Mouse (Mus musculus): ENCODE results near the gene Rpn2. TPM values are rescaled to one million over a fixed set of nuclear protein-coding genes. Genes with fewer than 3 reads are reported as not detected.

The Rpn2 gene
- polyA plus RNA-seq, 1 experiment from 2014 or later: 331 TPM

DNA sequence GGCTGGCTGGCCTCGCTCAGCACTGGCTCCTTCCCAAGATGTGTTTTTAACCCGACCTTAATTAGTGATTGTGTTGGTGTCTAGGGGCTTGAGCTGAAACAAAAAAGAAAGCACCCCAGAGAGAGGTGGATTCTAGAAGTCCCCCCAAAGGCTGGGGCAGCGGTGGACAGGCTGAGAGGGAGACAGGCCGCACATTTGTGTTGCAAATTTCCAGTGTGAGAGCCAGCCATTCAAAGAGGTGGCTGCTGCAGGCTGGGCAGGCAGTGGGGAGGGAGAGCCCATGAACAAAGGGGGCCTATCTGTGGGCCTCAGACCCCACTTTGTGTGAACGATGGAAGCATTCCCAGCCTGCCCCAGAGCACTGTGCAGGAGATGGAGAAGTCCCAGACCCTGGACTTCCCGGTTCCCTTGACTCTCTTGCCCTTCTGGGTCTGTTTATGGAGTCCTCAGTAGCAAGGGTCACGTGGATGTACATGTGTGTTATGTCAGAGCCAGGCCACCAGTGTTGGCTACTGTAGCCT lies 61.5 kb downstream of the Rpn2 start:
- Histone ChIP-seq H3K9me3 (no peaks in the 10 kb centered on the region), H3K9ac (no peak overlapping the region), H3K27ac (peak overlapping the region; percentile 60; the same call in 1 of the 2 replicates), H3K36me3 (no peaks in the 10 kb centered on the region), H3K4me1 (replicated peaks) (peaks cover 9% of the 10 kb centered on the region; the same call in 1 of the 2 replicates), H3K4me3 (replicated peaks) (no peak overlapping the region), H3K4me2 (replicated peaks) (no peak overlapping the region), H3K27me3 (replicated peaks) (no peaks in the 10 kb centered on the region)
- 0 out of 2 replicates have a peak, but pooled peaks have one; percentile 16 for ATAC-seq
- 34% methylated on average over 7 of the region's 7 CpGs for WGBS

DNA sequence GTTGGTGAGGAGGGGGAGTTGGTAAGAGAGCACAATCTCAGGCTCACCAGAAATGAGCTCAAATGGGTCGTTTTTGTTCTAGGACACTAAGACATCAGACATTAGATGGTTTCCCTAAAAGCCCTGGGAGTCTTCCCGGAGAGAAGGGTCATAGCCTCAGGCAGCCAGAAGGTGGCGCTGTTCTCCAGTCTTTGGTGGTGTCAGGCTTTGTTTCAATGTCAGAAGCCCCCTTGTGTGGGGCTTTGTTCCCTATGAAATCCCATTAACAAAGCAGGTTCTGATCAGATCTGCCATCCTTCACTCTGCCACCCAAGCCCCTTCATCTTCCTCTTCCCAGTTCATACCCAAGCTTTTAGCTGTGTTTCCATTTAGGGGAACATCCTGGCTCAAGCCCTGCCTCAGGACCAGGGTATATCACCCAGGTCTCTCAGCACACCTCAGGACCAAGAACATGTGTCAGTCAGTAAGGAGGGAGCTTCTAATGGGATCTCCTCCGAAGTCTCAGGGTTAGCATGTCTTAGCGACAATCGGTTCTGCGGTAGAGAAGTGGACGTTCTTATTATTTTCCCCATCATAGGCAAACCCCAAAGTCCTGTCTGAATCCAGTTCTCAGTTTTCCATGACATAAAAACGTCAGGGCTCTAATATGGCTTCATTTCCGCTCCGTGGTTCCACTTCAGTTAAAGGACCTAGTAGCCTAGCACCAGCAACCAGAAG lies 62.9 kb downstream of the Rpn2 start:
- ATAC-seq: no peak
- H3K4me1 ChIP-seq (replicated peaks): peaks cover 9% of the 10 kb centered on the region; the same call in 1 of the 2 replicates
- H3K36me3 ChIP-seq: no peaks in the 10 kb centered on the region
- H3K27me3 ChIP-seq (replicated peaks): no peaks in the 10 kb centered on the region
- WGBS: 46% methylated on average over 11 of the region's 11 CpGs
- no peak overlapping the region for H3K27ac ChIP-seq
- no peak overlapping the region for H3K9ac ChIP-seq
- no peak overlapping the region for H3K4me2 ChIP-seq (replicated peaks)
- H3K9me3 ChIP-seq: no peaks in the 10 kb centered on the region
- H3K4me3 ChIP-seq (replicated peaks): no peak overlapping the region

DNA sequence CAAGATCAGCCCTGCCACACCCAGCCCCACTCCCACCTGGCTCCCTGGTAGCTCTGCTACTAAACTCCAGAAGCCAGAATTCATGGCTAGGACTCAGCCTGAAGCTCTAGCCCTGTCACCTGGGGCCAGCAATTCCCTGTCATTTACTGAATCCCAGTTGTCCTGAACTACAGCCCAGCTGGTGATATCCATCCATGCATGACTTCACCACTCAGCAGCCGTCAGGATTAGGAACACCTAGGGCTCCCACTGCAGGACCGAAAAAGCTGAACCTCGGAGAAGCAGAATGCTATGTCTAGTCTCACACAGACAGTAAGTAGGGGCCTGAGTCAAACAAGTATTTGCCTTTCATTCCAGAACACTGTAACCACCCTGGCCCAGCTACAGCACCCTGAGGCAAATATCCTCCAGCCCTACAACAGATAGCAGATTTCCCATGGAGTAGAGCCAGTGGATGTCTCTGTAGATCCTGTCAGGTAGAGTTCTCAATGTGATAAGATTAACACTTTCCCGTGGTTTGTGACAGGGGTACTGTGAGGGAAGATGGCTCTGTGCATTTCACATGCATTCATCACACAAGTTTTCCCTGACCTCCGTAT lies 63.6 kb downstream of the Rpn2 start:
- Histone ChIP-seq H3K4me1 (replicated peaks) (peaks cover 9% of the 10 kb centered on the region; the same call in 1 of the 2 replicates), H3K27ac (no peak overlapping the region), H3K36me3 (no peaks in the 10 kb centered on the region), H3K4me3 (replicated peaks) (no peak overlapping the region), H3K9me3 (no peaks in the 10 kb centered on the region), H3K27me3 (replicated peaks) (no peaks in the 10 kb centered on the region), H3K4me2 (replicated peaks) (no peak overlapping the region), H3K9ac (no peak overlapping the region)
- ATAC-seq: no peak
- WGBS: 58% methylated on average over 5 of the region's 5 CpGs

DNA sequence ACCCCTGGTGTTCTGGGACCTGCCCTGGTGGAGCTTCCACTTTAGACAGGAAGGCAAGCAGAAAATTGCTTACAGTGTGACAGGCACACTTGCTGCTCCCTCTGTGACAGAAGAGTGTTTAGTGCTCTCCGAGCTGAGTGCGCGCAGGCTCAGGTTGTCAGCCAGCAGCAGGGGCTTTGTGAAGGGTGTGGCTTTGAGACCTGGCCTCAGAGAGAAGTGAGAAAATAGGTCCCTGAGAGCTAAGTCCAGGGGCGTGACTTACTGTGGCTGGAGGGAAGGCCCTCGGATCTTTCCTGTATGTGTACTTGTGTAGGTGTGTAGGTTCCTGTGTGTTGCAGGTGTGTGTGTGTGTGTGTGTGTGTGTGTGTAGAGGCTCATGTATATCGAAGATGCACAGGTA lies 64.5 kb downstream of the Rpn2 start:
- Histone ChIP-seq H3K4me2 (replicated peaks) (no peak overlapping the region), H3K27ac (no peak overlapping the region), H3K4me3 (replicated peaks) (no peak overlapping the region), H3K27me3 (replicated peaks) (no peaks in the 10 kb centered on the region), H3K9me3 (no peaks in the 10 kb centered on the region), H3K4me1 (replicated peaks) (peaks cover 16% of the 10 kb centered on the region; the same call in 1 of the 2 replicates), H3K9ac (no peak overlapping the region), H3K36me3 (no peaks in the 10 kb centered on the region)
- 57% methylated on average over 6 of the region's 6 CpGs for WGBS
- peak; percentile 77 for ATAC-seq

DNA sequence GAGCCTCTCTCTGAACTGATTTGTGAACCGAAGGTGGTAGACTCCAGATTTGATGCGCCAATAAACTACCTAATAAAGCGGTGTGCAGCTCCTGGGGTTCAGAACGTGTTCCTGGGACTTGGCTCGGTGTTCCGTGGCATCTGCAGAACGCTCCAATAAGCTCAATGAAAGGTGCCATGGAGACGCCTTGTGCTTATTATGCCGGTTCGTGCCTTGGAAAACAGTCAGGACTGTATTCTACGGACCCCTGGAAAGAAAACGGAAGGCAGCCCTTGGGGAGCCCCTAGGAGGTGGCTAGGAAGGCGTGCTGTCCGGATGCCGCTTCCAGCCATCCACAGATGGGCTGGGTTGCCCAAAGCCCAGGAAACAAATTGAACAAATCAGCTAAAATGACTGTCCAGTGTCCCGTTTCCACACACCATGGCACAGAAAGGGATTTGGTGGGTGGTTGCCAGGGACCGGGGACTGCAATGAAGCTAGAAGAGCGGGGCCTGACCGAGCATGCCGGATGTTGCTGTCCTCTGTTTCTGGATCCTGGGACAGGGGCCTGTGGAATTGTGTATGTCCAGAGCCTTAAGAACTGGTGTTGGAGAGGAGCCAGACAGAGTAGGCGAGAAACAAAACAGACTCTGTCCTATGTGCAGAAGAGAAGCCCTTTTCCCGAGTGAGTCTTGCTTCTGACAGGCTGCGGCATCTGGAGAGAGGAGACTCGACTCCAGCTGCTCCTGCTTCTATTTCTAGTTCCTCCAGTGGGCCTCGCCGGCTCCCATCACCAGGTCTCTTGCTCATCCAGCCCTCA lies 68.7 kb downstream of the Rpn2 start, which contains the start of gene Ghrh:
TSS of gene Ghrh (minus strand) at position 146 of the 799 bp plus-strand sequence.
- H3K4me1 ChIP-seq (replicated peaks): peaks cover 16% of the 10 kb centered on the region
- H3K4me2 ChIP-seq (replicated peaks): 0 out of 2 replicates have a peak within 1 kb of the TSS, but pooled peaks have one; percentile 26
- H3K4me3 ChIP-seq (replicated peaks): no peak within 1 kb of the TSS
- 63% methylated on average over 26 of the region's 26 CpGs for WGBS
- H3K36me3 ChIP-seq: no peaks in the 10 kb centered on the region
- no peaks in the 10 kb centered on the region for H3K9me3 ChIP-seq
- H3K9ac ChIP-seq: no peak within 1 kb of the TSS
- ATAC-seq: peak; percentile 60
- peak within 1 kb of the TSS; percentile 82 for H3K27ac ChIP-seq
- no peaks in the 10 kb centered on the region for H3K27me3 ChIP-seq (replicated peaks)

DNA sequence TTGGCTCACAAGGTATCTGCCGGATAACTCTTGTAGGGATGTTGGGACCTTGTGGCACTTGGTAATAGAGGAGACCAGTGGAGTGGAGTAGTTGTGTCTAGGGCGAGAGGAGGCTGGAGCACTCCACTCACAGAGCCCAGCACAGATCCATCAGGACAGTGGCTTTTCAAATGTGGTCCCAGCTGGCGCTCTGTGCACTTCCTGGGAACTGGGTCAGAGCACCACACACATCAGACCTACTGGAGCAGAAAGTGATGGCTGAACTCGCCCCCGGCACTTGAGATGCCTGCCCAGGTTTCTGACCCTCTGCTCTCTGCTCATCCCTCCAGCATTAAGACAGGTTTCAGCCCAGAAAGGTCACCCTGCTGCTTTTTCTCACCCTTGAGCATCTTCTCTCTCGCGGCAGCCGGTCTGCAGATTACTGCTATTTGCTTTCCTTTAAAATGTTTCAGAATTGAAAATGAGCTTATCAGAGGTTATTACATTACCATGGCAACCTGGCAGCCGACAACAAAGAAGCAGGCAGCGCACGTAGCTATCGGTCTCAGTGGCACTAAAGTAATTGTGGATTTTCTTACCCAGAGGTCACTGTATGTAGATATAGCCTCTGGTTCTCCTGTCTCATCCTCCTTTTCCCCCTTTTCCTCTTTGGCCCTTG lies 70.4 kb downstream of the Rpn2 start:
- H3K9me3 ChIP-seq: no peaks in the 10 kb centered on the region
- H3K4me2 ChIP-seq (replicated peaks): no peak overlapping the region
- peak overlapping the region; percentile 66 for H3K27ac ChIP-seq
- H3K36me3 ChIP-seq: no peaks in the 10 kb centered on the region
- ATAC-seq: 0 out of 2 replicates have a peak, but pooled peaks have one; percentile 35
- 0 out of 2 replicates have a peak overlapping the region, but pooled peaks have one; percentile 23 for H3K9ac ChIP-seq
- peaks cover 16% of the 10 kb centered on the region; the same call in 1 of the 2 replicates for H3K4me1 ChIP-seq (replicated peaks)
- no peaks in the 10 kb centered on the region for H3K27me3 ChIP-seq (replicated peaks)
- no peak overlapping the region for H3K4me3 ChIP-seq (replicated peaks)
- 54% methylated on average over 12 of the region's 12 CpGs for WGBS

DNA sequence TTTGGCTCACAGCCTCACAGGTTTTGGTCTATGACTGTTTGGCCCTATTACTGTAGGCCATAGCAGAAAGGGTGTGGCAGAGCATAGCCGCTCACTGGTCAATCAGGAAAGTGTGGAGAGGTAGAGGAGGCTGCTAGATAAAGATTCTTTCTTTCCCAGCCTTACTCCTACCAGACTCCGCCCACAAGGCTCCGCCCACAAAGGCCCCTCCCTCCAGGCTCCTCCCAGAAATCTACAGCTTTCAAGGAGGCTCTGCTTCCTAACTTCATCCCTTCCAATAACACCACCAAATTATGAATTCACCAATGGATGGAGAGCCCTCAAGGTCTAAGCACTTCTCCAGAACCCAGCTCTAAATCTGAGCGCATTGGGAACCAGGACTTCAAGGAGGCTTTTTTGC lies 74.4 kb downstream of the Rpn2 start:
- Histone ChIP-seq H3K27ac (no peak overlapping the region), H3K27me3 (replicated peaks) (no peaks in the 10 kb centered on the region), H3K36me3 (no peaks in the 10 kb centered on the region), H3K4me3 (replicated peaks) (no peak overlapping the region), H3K9me3 (no peaks in the 10 kb centered on the region), H3K4me1 (replicated peaks) (peaks cover 9% of the 10 kb centered on the region; the same call in 1 of the 2 replicates), H3K4me2 (replicated peaks) (no peak overlapping the region), H3K9ac (no peak overlapping the region)
- 71% methylated on average over 4 of the region's 4 CpGs for WGBS
- no peak for ATAC-seq

DNA sequence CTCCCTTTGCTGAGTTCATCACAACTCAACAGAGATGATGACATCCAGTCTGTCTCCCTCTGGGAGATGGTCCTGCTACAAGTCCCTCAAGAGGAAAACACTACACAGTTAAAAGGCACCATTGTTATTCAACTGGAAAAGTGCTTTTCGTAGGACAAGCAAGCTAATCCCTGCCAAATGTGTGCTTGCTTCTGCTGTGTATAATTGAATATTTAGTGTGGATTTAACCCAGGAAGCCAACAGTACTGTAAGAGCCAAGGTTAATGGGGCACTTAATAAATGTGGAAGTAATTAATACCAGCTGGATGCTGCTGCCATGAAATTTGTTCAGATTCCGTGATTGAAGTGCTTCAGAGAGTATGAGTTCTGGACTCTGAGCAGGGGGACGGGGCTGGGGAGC lies 75.3 kb downstream of the Rpn2 start:
- no peak overlapping the region for H3K4me3 ChIP-seq (replicated peaks)
- H3K36me3 ChIP-seq: no peaks in the 10 kb centered on the region
- H3K4me1 ChIP-seq (replicated peaks): peaks cover 5% of the 10 kb centered on the region; the same call in 1 of the 2 replicates
- ATAC-seq: no peak
- no peaks in the 10 kb centered on the region for H3K27me3 ChIP-seq (replicated peaks)
- no peak overlapping the region for H3K27ac ChIP-seq
- no peaks in the 10 kb centered on the region for H3K9me3 ChIP-seq
- no peak overlapping the region for H3K4me2 ChIP-seq (replicated peaks)
- 74% methylated on average over 3 of the region's 3 CpGs for WGBS
- H3K9ac ChIP-seq: no peak overlapping the region

DNA sequence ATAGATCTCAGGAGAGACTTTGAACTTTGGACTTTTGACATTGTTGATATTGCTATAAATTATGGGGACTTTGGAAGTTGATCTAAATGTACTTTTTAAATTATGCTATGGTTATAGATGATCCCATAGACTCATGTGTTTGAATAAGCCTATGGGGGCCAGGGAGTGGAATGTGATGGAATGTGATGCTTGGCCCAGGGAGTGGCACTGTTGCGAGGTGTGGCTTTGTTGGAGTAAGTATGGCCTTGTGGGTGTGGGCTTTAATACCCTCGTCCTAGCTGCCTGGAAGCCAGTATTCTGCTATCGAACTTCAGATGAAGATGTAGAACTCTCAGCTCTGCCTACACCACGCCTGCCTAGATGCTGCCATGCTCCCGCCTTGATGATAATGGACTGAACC lies 81.2 kb downstream of the Rpn2 start:
- no peak overlapping the region for H3K4me2 ChIP-seq (replicated peaks)
- no peak overlapping the region for H3K4me3 ChIP-seq (replicated peaks)
- WGBS: 66% methylated on average over 5 of the region's 5 CpGs
- H3K27ac ChIP-seq: no peak overlapping the region
- no peaks in the 10 kb centered on the region for H3K36me3 ChIP-seq
- no peaks in the 10 kb centered on the region for H3K27me3 ChIP-seq (replicated peaks)
- ATAC-seq: peak; percentile 68; the same call in 1 of the 2 replicates
- no peaks in the 10 kb centered on the region for H3K9me3 ChIP-seq
- 0 out of 2 replicates have a peak, but pooled peaks cover 2% of the 10 kb centered on the region for H3K4me1 ChIP-seq (replicated peaks)
- no peak overlapping the region for H3K9ac ChIP-seq

DNA sequence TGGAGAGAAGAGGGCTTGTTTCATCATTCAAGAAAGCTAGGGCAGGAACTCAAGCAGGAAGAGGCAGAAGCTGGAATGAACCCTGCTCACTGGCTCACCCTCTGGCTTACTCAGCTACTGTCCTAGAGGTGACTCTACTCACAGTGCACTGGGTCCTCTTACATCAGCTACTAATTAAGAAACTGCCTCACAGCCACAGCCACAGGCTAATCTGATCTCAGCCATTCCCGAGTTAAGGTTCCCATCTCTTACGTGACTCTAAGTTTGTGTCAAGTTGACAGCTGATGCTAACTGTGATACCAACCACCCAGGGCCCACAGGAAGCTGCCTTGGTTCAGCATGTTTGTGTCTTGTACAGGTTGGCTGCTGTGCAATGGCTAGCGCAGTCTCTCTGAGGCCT lies 84.2 kb downstream of the Rpn2 start:
- Histone ChIP-seq H3K4me1 (replicated peaks) (peaks cover 2% of the 10 kb centered on the region; the same call in 1 of the 2 replicates), H3K27ac (no peak overlapping the region), H3K4me3 (replicated peaks) (no peak overlapping the region), H3K4me2 (replicated peaks) (no peak overlapping the region), H3K36me3 (no peaks in the 10 kb centered on the region), H3K27me3 (replicated peaks) (no peaks in the 10 kb centered on the region), H3K9me3 (no peaks in the 10 kb centered on the region), H3K9ac (no peak overlapping the region)
- WGBS: 81% methylated on average over 3 of the region's 3 CpGs
- ATAC-seq: no peak

DNA sequence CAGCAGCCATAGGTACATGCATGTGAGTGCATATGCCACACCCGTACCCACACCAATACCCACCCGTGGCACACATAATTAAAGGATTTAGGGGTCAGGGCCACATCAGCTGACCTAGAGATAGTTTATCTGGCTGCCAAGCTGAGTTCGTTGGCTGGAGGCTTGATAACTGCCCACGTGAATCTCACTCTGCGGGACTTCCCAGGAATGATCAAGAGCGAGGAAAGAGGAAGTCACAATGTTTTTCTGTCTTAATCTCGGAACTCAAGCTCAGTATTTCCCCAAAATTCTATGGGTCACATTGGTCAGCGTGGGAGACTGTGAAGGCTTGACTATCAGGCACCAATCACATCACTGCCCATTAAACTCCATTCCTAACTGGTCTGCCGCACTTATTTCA lies 87.9 kb downstream of the Rpn2 start:
- Histone ChIP-seq H3K9me3 (no peaks in the 10 kb centered on the region), H3K9ac (no peak overlapping the region), H3K4me3 (replicated peaks) (peak overlapping the region; percentile 77; the same call in 1 of the 2 replicates), H3K4me2 (replicated peaks) (peak overlapping the region; percentile 77), H3K27ac (peak overlapping the region; percentile 96; the same call in 1 of the 2 replicates), H3K27me3 (replicated peaks) (no peaks in the 10 kb centered on the region), H3K4me1 (replicated peaks) (peaks cover 12% of the 10 kb centered on the region; the same call in 1 of the 2 replicates), H3K36me3 (no peaks in the 10 kb centered on the region)
- 69% methylated on average over 9 of the region's 9 CpGs for WGBS
- ATAC-seq: no peak

Data from intestine, embryonic 15.5 days (tissue).